Mouse (Mus musculus) C2C12 (cell line): ENCODE measurements around the gene Hoxa3.

Experiments used
- CEBPB ChIP-seq: IDR thresholded peaks from one replicate; pipeline ENCODE4 v1.6.1; 2011; ENCODE audit warnings: low read depth, mild to moderate bottlenecking, control low read depth, moderate library complexity
- CTCF ChIP-seq: IDR thresholded peaks from one replicate; pipeline ENCODE4 v1.5.1; 2011; ENCODE audit not compliant: control insufficient read depth, insufficient read depth, insufficient read length
- MAX ChIP-seq: IDR thresholded peaks from one replicate; pipeline ENCODE4 v1.6.1; 2011; ENCODE audit warnings: mild to moderate bottlenecking, control low read depth
- MYOD1 ChIP-seq: IDR thresholded peaks from one replicate; pipeline ENCODE4 v1.6.1; 2011; ENCODE audit warnings: low read depth; ENCODE audit not compliant: control insufficient read depth, insufficient read length
- MYOG ChIP-seq: IDR thresholded peaks from one replicate; pipeline ENCODE4 v1.6.1; 2011; ENCODE audit not compliant: control insufficient read depth, insufficient read length; ENCODE audit errors: extremely low read depth
- USF1 ChIP-seq: IDR thresholded peaks from one replicate; pipeline ENCODE4 v1.6.1; 2011; ENCODE audit warnings: low read depth, mild to moderate bottlenecking, control low read depth, moderate library complexity

- TF ChIP-seq CTCF (peak; percentile 79), MYOG (no peak), CEBPB (no peak), MYOD1 (no peak), MAX (peak; percentile 52), USF1 (no peak)
These were observed 27.4 kb upstream of the Hoxa3 start, which contains the start of gene Hoxa10 for GRCm38 (mm10) chr6:52240389-52241000.
